ENCODE assay signal across 7 mouse cellular contexts in the genomic region with DNA sequence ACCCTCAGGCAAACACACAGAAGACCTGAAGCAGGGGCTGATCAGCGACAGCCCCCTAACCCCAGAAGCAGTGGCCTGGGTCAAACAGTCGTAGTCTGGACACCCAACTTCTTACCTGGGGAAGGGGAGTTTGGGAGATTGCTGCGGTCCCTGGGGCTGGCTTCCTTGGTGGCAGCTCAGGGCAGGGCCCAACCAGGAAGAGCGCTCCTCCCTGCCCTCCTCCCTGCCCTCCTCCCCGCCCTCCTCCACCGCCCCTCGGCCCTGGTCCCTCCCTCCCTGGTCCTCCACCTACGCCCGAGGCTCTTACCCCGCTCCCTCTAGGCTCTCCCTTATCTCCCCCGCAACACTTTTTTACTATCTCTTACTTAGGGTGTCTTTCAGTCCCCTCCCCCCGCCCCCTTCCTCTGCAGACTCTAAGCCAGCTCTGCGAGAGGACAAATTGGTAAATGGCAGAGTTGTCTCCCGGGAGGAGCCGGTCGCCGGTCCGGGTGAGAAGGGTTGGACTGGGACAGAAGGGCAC. TPM values are rescaled to one million over a fixed set of nuclear protein-coding genes. Genes with fewer than 3 reads are reported as not detected.
A peak's percentile ranks its signal among the peaks of the same experiment; 100 is the strongest.
DNase-seq lines count a peak whose midpoint lies in the region; ATAC-seq and TF ChIP-seq lines count a peak whose summit lies in the region.

No protein-coding gene starts in this region.

- DNase-seq in MN1 (ENCODE audit: low spot score) = peak; percentile 54
- peak; percentile 31 for DNase-seq in brain, embryonic 14.5 days (ENCODE audit: low read depth)
- peak; percentile 25 for DNase-seq in fibroblast of lung, adult 2 months (ENCODE audit: low read depth)
- peak; percentile 51 to 63 for DNase-seq in heart, postnatal 36 days
- peak; percentile 64 for DNase-seq in thymus, adult 2 months

- intact Hi-C loops in heart, postnatal 36 days (cut with DNase I) = loop anchor here (5.0 kb wide), 1 partner anchor 228 kb away; no protein-coding TSS in a partner anchor

- H3K4me3 ChIP-seq in limb, embryonic 12.5 days (replicated peaks) = peak overlapping the region; percentile 54
- H3K4me3 ChIP-seq in midbrain, embryonic 12.5 days = peak overlapping the region; percentile 45
- peak overlapping the region; percentile 71 for H3K4me3 ChIP-seq in thymus, adult 2 months (ENCODE audit: control insufficient read depth, insufficient read depth, low read length)

- TF ChIP-seq CTCF in brain, embryonic 14.5 days (IDR thresholded peaks at IDR 0.05; ENCODE audit: borderline replicate concordance, extremely low read depth, insufficient read depth, insufficient read length) = no peak
- TF ChIP-seq CTCF in thymus, adult 2 months (IDR thresholded peaks at IDR 0.05; ENCODE audit: borderline replicate concordance, control insufficient read depth, extremely low read depth, insufficient read depth, low read length, poor library complexity) = no peak

- peak overlapping the region; percentile 66 for H3K9ac ChIP-seq in limb, embryonic 12.5 days (replicated peaks)
- peak overlapping the region; percentile 60 for H3K9ac ChIP-seq in midbrain, embryonic 12.5 days (replicated peaks)

- peak; percentile 69 for ATAC-seq in limb, embryonic 12.5 days (ENCODE audit: insufficient number of reproducible peaks, insufficient read depth, low FRiP score, low TSS enrichment, low read depth)
- peak; percentile 54 for ATAC-seq in midbrain, embryonic 12.5 days (ENCODE audit: low FRiP score, low read depth)

- 2% methylated on average over 17 of the region's 18 CpGs for WGBS in limb, embryonic 12.5 days
- WGBS in midbrain, embryonic 12.5 days = 4% methylated on average over 17 of the region's 18 CpGs
- 1% methylated on average over 18 of the region's 18 CpGs for WGBS in thymus, adult 2 months

- H3K27ac ChIP-seq in limb, embryonic 12.5 days = peak overlapping the region; percentile 67
- H3K27ac ChIP-seq in midbrain, embryonic 12.5 days (replicated peaks) = 0 out of 2 replicates have a peak overlapping the region, but pooled peaks have one; percentile 3
- H3K27ac ChIP-seq in thymus, adult 2 months (ENCODE audit: control insufficient read depth, insufficient read depth, low read length) = peak overlapping the region; percentile 22; the same call in 1 of the 2 replicates

- H3K9me3 ChIP-seq in limb, embryonic 12.5 days = no peaks in the 10 kb centered on the region
- H3K9me3 ChIP-seq in midbrain, embryonic 12.5 days = no peaks in the 10 kb centered on the region

- no peak for TF ChIP-seq POLR2A in brain, embryonic 14.5 days (IDR thresholded peaks at IDR 0.05; ENCODE audit: borderline replicate concordance, extremely low read depth, insufficient read depth, insufficient read length, poor library complexity, severe bottlenecking)
- TF ChIP-seq POLR2A in thymus, adult 2 months (IDR thresholded peaks at IDR 0.05; ENCODE audit: control insufficient read depth, extremely low read depth, insufficient read depth, low read length, poor library complexity) = no peak

- no peaks in the 10 kb centered on the region for H3K36me3 ChIP-seq in limb, embryonic 12.5 days
- no peaks in the 10 kb centered on the region for H3K36me3 ChIP-seq in midbrain, embryonic 12.5 days
- 0 out of 2 replicates have a peak, but pooled peaks cover 3% of the 10 kb centered on the region for H3K36me3 ChIP-seq in thymus, adult 2 months (ENCODE audit: control insufficient read depth, insufficient read depth, low read length)

- peak overlapping the region; percentile 90 for H3K4me2 ChIP-seq in limb, embryonic 12.5 days
- peak overlapping the region; percentile 70 for H3K4me2 ChIP-seq in midbrain, embryonic 12.5 days (replicated peaks)

- H3K27me3 ChIP-seq in limb, embryonic 12.5 days = peaks cover 34% of the 10 kb centered on the region
- peaks cover 52% of the 10 kb centered on the region for H3K27me3 ChIP-seq in midbrain, embryonic 12.5 days
- no peaks in the 10 kb centered on the region for H3K27me3 ChIP-seq in thymus, adult 2 months (ENCODE audit: control insufficient read depth, insufficient read depth, low read length)

- H3K4me1 ChIP-seq in limb, embryonic 12.5 days (replicated peaks) = peaks cover 6% of the 10 kb centered on the region
- peaks cover 9% of the 10 kb centered on the region for H3K4me1 ChIP-seq in midbrain, embryonic 12.5 days
- H3K4me1 ChIP-seq in thymus, adult 2 months (replicated peaks; ENCODE audit: control insufficient read depth, insufficient read depth, low read length) = peaks cover 35% of the 10 kb centered on the region

RNA-seq across cellular contexts. Expression of a gene that starts 0.6 kb away (rescaled TPM):
- polyA plus RNA-seq in brain, embryonic 14.5 days (2012; rRNA removed) = 5.2 and 7.6 TPM in 2 replicates
- total RNA-seq in heart, postnatal 36 days (2021) = 10 to 100 TPM; 34.7 to 35.2 TPM
- 7.0 and 7.7 TPM in 2 replicates for polyA plus RNA-seq in limb, embryonic 12.5 days (2016; fragmentation: Nextera tagmentation; extraction: Ambion mirVana)
- 3.8 and 4.5 TPM in 2 replicates for polyA plus RNA-seq in midbrain, embryonic 12.5 days (2016; fragmentation: Nextera tagmentation; extraction: Ambion mirVana)
- 98.2 and 101 TPM in 2 replicates for polyA plus RNA-seq in thymus, adult 2 months (2012; rRNA removed)

RNA-seq across cellular contexts. Expression of a gene that starts 29.1 kb away (rescaled TPM):
- polyA plus RNA-seq in brain, embryonic 14.5 days (2012; rRNA removed) = not detected in 2 replicates
- total RNA-seq in heart, postnatal 36 days (2021) = not detected
- not detected in 2 replicates for polyA plus RNA-seq in limb, embryonic 12.5 days (2016; fragmentation: Nextera tagmentation; extraction: Ambion mirVana)
- polyA plus RNA-seq in midbrain, embryonic 12.5 days (2016; fragmentation: Nextera tagmentation; extraction: Ambion mirVana) = not detected in 2 replicates
- 0.06 and 0.20 TPM in 2 replicates for polyA plus RNA-seq in thymus, adult 2 months (2012; rRNA removed)

RNA-seq across cellular contexts. Expression of a gene that starts 31.3 kb away (rescaled TPM):
- polyA plus RNA-seq in brain, embryonic 14.5 days (2012; rRNA removed) = 24.6 and 38.8 TPM in 2 replicates
- 10 to 100 TPM; 19.4 to 26.4 TPM for total RNA-seq in heart, postnatal 36 days (2021)
- polyA plus RNA-seq in limb, embryonic 12.5 days (2016; fragmentation: Nextera tagmentation; extraction: Ambion mirVana) = 25.1 and 28.0 TPM in 2 replicates
- 30.0 and 32.6 TPM in 2 replicates for polyA plus RNA-seq in midbrain, embryonic 12.5 days (2016; fragmentation: Nextera tagmentation; extraction: Ambion mirVana)
- 77.1 and 83.7 TPM in 2 replicates for polyA plus RNA-seq in thymus, adult 2 months (2012; rRNA removed)

RNA-seq across cellular contexts. Expression of a gene that starts 42.5 kb away (rescaled TPM):
- polyA plus RNA-seq in brain, embryonic 14.5 days (2012; rRNA removed) = 46.3 and 50.4 TPM in 2 replicates
- 10 to 100 TPM; 36.2 to 39.7 TPM for total RNA-seq in heart, postnatal 36 days (2021)
- 76.7 and 79.1 TPM in 2 replicates for polyA plus RNA-seq in limb, embryonic 12.5 days (2016; fragmentation: Nextera tagmentation; extraction: Ambion mirVana)
- 75.8 and 76.4 TPM in 2 replicates for polyA plus RNA-seq in midbrain, embryonic 12.5 days (2016; fragmentation: Nextera tagmentation; extraction: Ambion mirVana)
- 28.8 and 29.4 TPM in 2 replicates for polyA plus RNA-seq in thymus, adult 2 months (2012; rRNA removed)

RNA-seq across cellular contexts. Expression of a gene that starts 42.6 kb away (rescaled TPM):
- polyA plus RNA-seq in brain, embryonic 14.5 days (2012; rRNA removed) = 1,255 and 1,497 TPM in 2 replicates
- 100 to 1,000 TPM; 556 to 559 TPM for total RNA-seq in heart, postnatal 36 days (2021)
- 775 and 779 TPM in 2 replicates for polyA plus RNA-seq in limb, embryonic 12.5 days (2016; fragmentation: Nextera tagmentation; extraction: Ambion mirVana)
- polyA plus RNA-seq in midbrain, embryonic 12.5 days (2016; fragmentation: Nextera tagmentation; extraction: Ambion mirVana) = 595 and 628 TPM in 2 replicates
- 2,283 and 2,588 TPM in 2 replicates for polyA plus RNA-seq in thymus, adult 2 months (2012; rRNA removed)

Comparison
In these comparisons a context has a peak if more than half of its experiments do, and no peak if none do; other contexts are left out.
1. Peak in every context shown above with its lines: DNase-seq, ATAC-seq, H3K4me3 ChIP-seq and H3K27ac ChIP-seq.
2. H3K27ac ChIP-seq: peak in every context shown above with its lines; median percentile 67 in limb, embryonic 12.5 days; 22 in thymus, adult 2 months; 3 in midbrain, embryonic 12.5 days.
3. RNA of a gene that starts 0.6 kb away (polyA plus RNA-seq): 98.2 to 101 TPM in thymus, adult 2 months; 5.2 to 7.6 TPM in brain, embryonic 14.5 days, 7.0 to 7.7 TPM in limb, embryonic 12.5 days and 3.8 to 4.5 TPM in midbrain, embryonic 12.5 days; every median in the first group is over 10 times any median in the second.